Mouse (Mus musculus) embryonic facial prominence, embryonic 10.5 days (tissue): Measurements from ENCODE around the gene Gm7137. TPM values are rescaled to one million over a fixed set of nuclear protein-coding genes. Genes with fewer than 3 reads are reported as not detected.
"Not testable (repeated sequence)": the region's sequence is repeated elsewhere in the genome, so short reads cannot be mapped to it uniquely, and the experiment has no call there.

Experiments used
- DNase-seq: peaks from one replicate; pipeline ENCODE4 v3.0.0-alpha.2; 2017; ENCODE audit warnings: low spot score
- H3K27ac ChIP-seq: fragments of 300-500 bp; sonication (generic); replicated peaks from 2 replicates; pipeline ENCODE4 v1.5.1; 2016; ENCODE audit warnings: mild to moderate bottlenecking
- H3K27me3 ChIP-seq: fragments of 300-500 bp; sonication (generic); replicated peaks from 2 replicates; pipeline ENCODE4 v1.6.1; 2016; ENCODE audit warnings: low read depth, mild to moderate bottlenecking; ENCODE audit not compliant: poor library complexity, severe bottlenecking
- H3K36me3 ChIP-seq: fragments of 300-500 bp; sonication (generic); replicated peaks from 2 replicates; pipeline ENCODE4 v1.6.1; 2016; ENCODE audit warnings: mild to moderate bottlenecking, moderate library complexity
- H3K4me1 ChIP-seq: fragments of 300-500 bp; sonication (generic); 2 replicates; pipeline ENCODE4 v1.6.1; 2016
- H3K4me3 ChIP-seq: fragments of 300-500 bp; sonication (generic); 2 replicates; pipeline ENCODE4 v1.5.1; 2016; ENCODE audit warnings: mild to moderate bottlenecking, moderate library complexity
- H3K9me3 ChIP-seq: fragments of 300-500 bp; sonication (generic); 2 replicates; pipeline ENCODE4 v1.6.1; 2016; ENCODE audit warnings: mild to moderate bottlenecking
- WGBS: fragments of 180-500 bp; shearing (Covaris S2); methylation state at CpG from one replicate; pipeline ENCODE4 v1.1.7; 2016; 5-methylcytosine and 5-hydroxymethylcytosine counted together
- polyA plus RNA-seq: library from polyadenylated mRNA; unstranded; fragments of >200 nt; fragmentation: Nextera tagmentation; extraction: Ambion mirVana; gene quantifications from 2 replicates; pipeline ENCODE4 v1.2.1, GENCODE M21; 2016

Gm7137 gene
- polyA plus RNA-seq: not detected in 2 replicates

DNA sequence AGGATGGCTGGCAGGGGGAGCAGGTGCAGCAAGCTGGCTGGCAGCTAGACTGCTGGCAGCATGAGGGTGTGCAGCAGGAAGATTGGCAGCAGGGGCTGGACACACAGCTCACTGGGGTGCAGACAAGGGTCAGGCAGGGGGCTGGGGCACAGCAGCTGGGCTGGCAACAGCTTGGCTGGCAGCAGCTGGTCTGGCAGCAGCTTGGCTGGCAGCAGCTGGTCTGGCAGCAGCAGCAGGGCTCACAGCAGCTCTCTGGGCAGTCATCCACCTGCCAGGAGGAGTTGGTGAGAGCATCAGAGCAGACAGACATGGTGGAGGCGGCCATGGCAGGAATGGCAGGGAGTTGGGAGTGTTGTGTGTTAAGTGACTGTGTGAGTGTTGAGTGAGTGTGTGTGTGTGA lies at the start of gene Gm7137:
Gene Gm7137, minus strand, starts transcription at position 325 of the 400 bp plus-strand sequence.
- not testable (repeated sequence) for H3K4me3 ChIP-seq, H3K9me3 ChIP-seq, H3K4me1 ChIP-seq, H3K27me3 ChIP-seq, H3K27ac ChIP-seq, DNase-seq, H3K36me3 ChIP-seq
- 61% methylated on average over 1 of the region's 1 CpGs for WGBS

DNA sequence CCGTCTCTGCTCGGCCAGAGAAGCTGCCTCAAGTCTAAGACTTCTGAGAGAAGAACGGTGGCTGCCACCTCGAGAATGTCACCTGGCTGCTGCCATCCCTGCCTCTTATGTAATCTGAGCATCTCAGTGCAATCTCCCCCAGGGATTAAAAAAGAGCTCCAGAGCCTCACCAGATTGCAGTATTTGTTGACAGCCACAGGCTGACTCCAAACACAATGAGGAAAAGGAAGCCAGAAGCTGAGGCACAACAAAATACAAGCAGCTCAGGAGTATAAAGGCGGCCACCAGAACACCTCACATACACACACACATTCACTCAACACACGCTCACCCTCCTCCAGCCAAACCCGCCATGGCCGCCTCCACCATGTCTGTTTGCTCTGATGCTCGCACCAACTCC lies 47.6 kb upstream of the Gm7137 start, which contains the start of gene Krtap10-10:
Gene Krtap10-10, plus strand, starts transcription at position 301 of the 400 bp plus-strand sequence.
- DNase-seq: no peak
- no peaks in the 10 kb centered on the region for H3K9me3 ChIP-seq
- no peaks in the 10 kb centered on the region for H3K36me3 ChIP-seq
- H3K27me3 ChIP-seq: no peaks in the 10 kb centered on the region
- H3K27ac ChIP-seq: no peak within 1 kb of the TSS
- H3K4me3 ChIP-seq: no peak within 1 kb of the TSS
- H3K4me1 ChIP-seq: no peaks in the 10 kb centered on the region
- WGBS: 69% methylated on average over 9 of the region's 9 CpGs

DNA sequence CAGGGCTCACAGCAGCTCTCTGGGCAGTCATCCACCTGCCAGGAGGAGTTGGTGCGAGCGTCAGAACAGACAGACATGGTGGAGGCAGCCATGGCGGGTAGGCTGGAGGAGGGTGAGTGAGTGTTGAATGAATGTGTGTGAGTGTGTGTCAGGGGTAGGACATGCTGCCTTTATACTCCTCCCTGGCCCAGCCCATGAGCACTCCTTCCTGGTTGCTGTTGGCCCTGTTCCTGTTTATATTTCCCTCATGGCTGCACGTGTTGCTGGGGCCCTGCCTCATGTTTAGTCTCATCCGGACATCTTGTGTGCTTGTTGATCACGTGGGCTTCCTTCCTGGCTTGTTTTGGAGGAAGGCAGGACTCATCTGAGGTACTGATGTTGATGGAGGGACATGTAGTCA lies 39.0 kb upstream of the Gm7137 start, which contains the start of gene Krtap10-4:
Gene Krtap10-4, minus strand, starts transcription at position 145 of the 400 bp plus-strand sequence.
- Histone ChIP-seq H3K4me1 (no peaks in the 10 kb centered on the region), H3K27ac (no peak within 1 kb of the TSS), H3K27me3 (no peaks in the 10 kb centered on the region), H3K36me3 (no peaks in the 10 kb centered on the region), H3K9me3 (0 out of 2 replicates have a peak, but pooled peaks cover 2% of the 10 kb centered on the region), H3K4me3 (no peak within 1 kb of the TSS)
- no peak for DNase-seq
- 78% methylated on average over 6 of the region's 6 CpGs for WGBS

DNA sequence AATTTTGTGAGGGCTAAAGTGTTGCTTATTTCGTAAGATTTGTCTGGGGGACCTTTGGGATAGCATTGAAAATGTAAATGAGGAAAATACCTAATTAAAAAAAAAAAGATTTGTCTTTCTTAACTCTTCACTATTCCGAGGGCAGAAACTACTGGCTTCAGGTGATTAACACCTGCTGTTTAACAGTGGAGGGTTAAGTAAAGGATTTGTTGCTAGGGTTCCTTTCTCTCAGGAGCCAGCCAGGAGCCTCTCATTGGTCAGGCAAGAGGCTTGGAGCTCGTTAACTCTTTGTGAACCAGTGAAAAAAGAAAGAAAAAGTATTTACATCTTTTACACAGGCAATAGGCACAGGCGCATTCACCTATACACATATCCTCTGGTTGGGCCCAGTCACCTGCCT lies 31.2 kb upstream of the Gm7137 start:
- Histone ChIP-seq H3K4me3 (no peak overlapping the region), H3K27ac (no peak overlapping the region), H3K4me1 (no peaks in the 10 kb centered on the region), H3K9me3 (0 out of 2 replicates have a peak, but pooled peaks cover 2% of the 10 kb centered on the region), H3K27me3 (no peaks in the 10 kb centered on the region), H3K36me3 (no peaks in the 10 kb centered on the region)
- WGBS: 29% methylated on average over 4 of the region's 4 CpGs
- DNase-seq: no peak

DNA sequence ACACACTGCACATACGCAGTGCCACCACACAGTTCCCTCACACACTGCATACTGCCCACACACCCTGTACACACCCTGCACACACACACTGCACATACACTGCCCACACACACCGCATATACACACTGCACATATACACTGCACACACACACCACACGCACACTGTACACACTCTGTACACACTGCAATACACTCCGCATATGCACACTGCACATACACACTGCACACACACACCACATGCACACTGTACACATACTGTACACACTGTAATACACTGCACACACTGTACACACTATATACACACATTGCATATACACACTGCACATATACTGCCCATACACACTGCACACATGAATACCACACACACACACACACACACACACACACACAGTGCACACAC lies 30.5 kb upstream of the Gm7137 start:
- 0 out of 2 replicates have a peak, but pooled peaks cover 2% of the 10 kb centered on the region for H3K9me3 ChIP-seq
- no peak overlapping the region for H3K4me3 ChIP-seq
- H3K27ac ChIP-seq: no peak overlapping the region
- H3K27me3 ChIP-seq: no peaks in the 10 kb centered on the region
- no peaks in the 10 kb centered on the region for H3K4me1 ChIP-seq
- no peaks in the 10 kb centered on the region for H3K36me3 ChIP-seq
- DNase-seq: no peak
- WGBS: 93% methylated on average over 4 of the region's 4 CpGs

DNA sequence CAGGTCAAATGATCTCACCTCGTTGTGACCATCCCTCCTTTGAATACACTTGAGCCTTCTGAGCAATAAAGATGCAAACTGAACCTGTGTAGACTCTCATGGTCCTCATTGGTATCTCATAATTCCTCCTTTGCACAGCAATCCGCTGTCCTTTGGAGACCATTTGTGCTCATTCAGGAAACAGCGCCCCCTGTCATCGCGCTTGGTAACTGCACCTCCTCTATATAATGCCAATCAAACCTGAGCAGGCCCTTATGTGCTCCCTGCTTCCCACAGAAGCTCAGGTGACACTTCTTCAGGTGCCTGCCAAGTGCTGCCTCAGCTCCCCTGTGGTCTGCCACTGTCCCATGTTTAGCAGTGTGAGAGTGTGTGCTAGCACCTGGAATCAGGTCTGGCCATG lies 27.5 kb upstream of the Gm7137 start:
- Histone ChIP-seq H3K36me3 (no peaks in the 10 kb centered on the region), H3K4me1 (no peaks in the 10 kb centered on the region), H3K9me3 (no peaks in the 10 kb centered on the region), H3K27ac (no peak overlapping the region), H3K4me3 (no peak overlapping the region), H3K27me3 (no peaks in the 10 kb centered on the region)
- DNase-seq: peak; percentile 43
- 34% methylated on average over 5 of the region's 5 CpGs for WGBS

DNA sequence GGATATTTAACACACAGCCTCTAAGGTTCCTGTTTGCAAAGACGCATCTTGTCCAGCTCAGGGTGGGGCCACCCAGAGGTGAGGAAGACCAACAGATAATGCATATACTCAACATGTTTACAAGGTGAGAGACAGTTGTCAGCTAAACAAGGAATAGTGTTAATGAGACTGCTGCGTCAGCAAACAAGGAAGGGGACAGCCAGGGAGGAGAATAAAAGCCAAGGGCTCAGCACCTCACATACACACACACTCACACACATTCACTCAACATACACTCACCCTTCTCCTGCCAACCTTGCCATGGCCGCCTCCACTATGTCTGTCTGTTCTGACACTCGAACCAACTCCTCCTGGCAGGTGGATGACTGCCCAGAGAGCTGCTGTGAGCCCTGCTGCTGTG lies 26.4 kb upstream of the Gm7137 start, which contains the start of gene Gm2696:
Gene Gm2696, plus strand, starts transcription at position 301 of the 400 bp plus-strand sequence.
- 57% methylated on average over 4 of the region's 4 CpGs for WGBS
- Histone ChIP-seq H3K9me3 (no peaks in the 10 kb centered on the region), H3K4me3 (no peak within 1 kb of the TSS), H3K27me3 (no peaks in the 10 kb centered on the region), H3K4me1 (no peaks in the 10 kb centered on the region), H3K27ac (no peak within 1 kb of the TSS), H3K36me3 (no peaks in the 10 kb centered on the region)
- no peak for DNase-seq

DNA sequence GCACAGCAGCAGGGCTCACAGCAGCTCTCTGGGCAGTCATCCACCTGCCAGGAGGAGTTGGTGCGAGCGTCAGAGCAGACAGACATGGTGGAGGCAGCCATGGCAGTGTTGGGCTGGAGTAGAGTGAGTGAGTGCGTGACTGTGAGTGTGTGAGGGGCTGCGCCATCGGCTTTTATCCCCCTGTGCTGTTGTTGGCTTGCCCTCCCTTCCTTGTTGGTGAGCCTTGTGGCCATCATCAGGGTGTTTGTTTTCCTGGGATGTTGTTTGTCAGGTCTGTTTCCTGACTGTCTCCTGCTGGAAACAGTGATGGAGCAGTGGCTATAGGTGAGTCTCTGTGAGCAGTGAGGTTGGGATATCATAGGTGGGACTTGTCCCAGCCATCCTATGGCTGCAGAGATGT lies 23.7 kb upstream of the Gm7137 start, which contains the start of gene Gm9507:
Gene Gm9507, minus strand, starts transcription at position 101 of the 400 bp plus-strand sequence.
- no peaks in the 10 kb centered on the region for H3K27me3 ChIP-seq
- no peak within 1 kb of the TSS for H3K27ac ChIP-seq
- H3K4me1 ChIP-seq: no peaks in the 10 kb centered on the region
- H3K9me3 ChIP-seq: peaks cover 5% of the 10 kb centered on the region; the same call in 1 of the 2 replicates
- H3K36me3 ChIP-seq: no peaks in the 10 kb centered on the region
- WGBS: 85% methylated on average over 5 of the region's 5 CpGs
- H3K4me3 ChIP-seq: no peak within 1 kb of the TSS
- DNase-seq: no peak

DNA sequence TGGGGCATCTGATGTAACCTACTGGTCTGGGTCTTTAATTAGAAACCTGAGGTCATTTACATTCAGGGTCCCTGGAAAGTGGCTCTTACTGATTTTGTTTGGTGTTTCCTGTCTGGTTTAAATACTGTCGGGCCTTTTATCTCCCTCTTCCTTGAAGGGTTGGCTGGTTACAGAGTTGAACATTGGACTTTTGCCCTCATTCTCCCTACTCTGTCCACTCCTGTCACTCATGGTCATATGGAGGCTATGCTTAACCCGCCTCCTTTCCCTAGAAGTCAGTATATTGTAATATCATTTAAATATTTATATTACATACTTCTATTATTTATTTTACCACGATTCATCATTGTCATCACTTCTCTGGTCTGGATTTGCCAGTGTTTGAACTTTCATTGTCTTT lies 16.1 kb upstream of the Gm7137 start:
- no peaks in the 10 kb centered on the region for H3K27me3 ChIP-seq
- no peak overlapping the region for H3K27ac ChIP-seq
- H3K4me1 ChIP-seq: 0 out of 2 replicates have a peak, but pooled peaks cover 2% of the 10 kb centered on the region
- no peak overlapping the region for H3K4me3 ChIP-seq
- H3K36me3 ChIP-seq: no peaks in the 10 kb centered on the region
- 81% methylated on average over 3 of the region's 3 CpGs for WGBS
- peaks cover 4% of the 10 kb centered on the region; the same call in 1 of the 2 replicates for H3K9me3 ChIP-seq
- DNase-seq: no peak

DNA sequence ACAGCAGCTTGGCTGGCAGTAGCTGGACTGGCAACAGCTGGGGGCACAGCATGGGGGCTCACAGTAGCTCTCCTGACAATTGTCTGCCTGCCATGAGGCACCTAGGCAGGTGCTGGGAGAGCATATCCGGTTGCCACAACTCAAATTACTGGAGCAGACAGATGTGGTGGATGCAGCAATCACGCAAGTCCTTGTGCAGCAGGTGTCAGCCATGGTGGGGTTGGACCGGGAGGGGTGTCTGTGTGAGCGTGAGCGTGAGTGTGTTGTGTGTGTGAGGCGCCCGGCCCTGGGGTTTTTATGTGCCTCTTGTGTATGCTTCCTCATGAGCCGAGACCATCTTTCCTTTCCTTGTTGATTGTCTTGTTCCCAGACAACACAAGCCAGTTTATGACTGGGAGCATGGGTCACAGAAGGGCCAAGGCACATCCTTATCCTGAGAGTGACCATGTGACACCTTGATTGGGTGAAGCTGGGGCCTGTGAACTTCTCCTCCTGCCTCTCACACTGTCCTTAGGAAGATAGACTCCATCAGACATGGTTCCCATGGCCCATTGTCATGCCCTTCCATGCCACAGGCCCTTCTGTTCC lies 11.0 kb upstream of the Gm7137 start, which contains the start of gene Gm19668:
Gene Gm19668, minus strand, starts transcription at position 213 of the 588 bp plus-strand sequence.
- WGBS: 66% methylated on average over 8 of the region's 8 CpGs
- H3K4me3 ChIP-seq: no peak within 1 kb of the TSS
- no peaks in the 10 kb centered on the region for H3K36me3 ChIP-seq
- peaks cover 15% of the 10 kb centered on the region for H3K4me1 ChIP-seq
- no peak for DNase-seq
- H3K9me3 ChIP-seq: no peaks in the 10 kb centered on the region
- no peaks in the 10 kb centered on the region for H3K27me3 ChIP-seq
- H3K27ac ChIP-seq: no peak within 1 kb of the TSS

DNA sequence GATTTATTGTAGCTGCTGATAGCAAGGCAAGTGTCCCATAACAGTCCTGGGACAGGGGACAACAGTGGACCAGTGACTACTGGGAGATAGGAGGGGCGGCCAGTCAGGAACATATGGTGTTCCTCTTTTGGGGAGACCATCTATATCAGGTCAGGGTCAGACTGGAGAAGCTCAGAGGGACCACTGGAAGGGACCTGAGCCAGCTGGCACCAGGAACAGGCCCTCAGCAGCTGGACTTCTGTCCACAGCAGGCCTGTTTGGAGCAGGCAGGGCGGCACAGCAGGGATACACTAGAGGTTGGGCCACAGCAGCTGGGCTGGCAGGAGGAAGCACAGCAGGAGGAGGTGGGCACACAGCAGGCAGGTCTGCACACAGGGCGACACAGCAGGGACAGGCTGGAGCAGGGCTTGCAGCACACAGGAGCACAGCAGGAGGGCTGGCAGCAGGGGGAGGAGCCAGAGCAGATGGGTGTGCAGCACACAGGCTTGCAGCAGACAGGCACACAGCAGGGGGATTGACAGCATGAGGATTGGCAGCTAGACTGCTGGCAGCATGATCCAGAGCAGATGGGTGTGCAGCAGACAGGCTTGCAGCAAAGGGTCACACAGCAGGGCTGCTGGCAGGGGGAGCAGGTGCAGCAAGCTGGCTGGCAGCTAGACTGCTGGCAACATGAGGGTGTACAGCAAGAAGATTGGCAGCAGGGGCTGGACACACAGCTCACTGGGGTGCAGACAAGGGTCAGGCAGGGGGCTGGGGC lies 10.3 kb upstream of the Gm7137 start:
- H3K27ac ChIP-seq, H3K27me3 ChIP-seq, H3K36me3 ChIP-seq, H3K4me3 ChIP-seq, H3K9me3 ChIP-seq, DNase-seq: not testable (repeated sequence)
- 28% methylated on average over 3 of the region's 3 CpGs for WGBS
- peaks cover 22% of the 10 kb centered on the region for H3K4me1 ChIP-seq

DNA sequence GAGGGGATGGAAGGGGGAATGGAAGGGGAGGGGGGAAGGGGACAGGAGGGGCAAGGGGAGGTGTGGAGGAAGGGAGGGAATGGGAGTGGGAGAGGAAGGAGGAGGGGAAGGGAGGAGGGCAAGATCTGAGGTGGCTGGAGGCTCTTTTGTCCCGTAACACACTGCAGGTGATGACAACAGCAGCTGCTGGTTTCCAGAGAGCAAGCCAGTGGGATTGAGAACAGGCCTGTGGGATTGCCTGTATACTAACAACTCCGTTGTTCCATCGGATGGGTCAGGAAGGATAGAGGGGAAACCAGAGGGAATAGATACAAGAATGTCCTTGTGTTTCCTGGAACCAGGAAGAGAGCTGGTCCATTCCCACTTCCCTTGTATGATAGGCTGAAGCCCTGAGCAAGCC lies 9.7 kb upstream of the Gm7137 start:
- no peaks in the 10 kb centered on the region for H3K27me3 ChIP-seq
- 10% methylated on average over 3 of the region's 3 CpGs for WGBS
- no peak for DNase-seq
- peaks cover 23% of the 10 kb centered on the region for H3K4me1 ChIP-seq
- H3K36me3 ChIP-seq: no peaks in the 10 kb centered on the region
- no peaks in the 10 kb centered on the region for H3K9me3 ChIP-seq
- no peak overlapping the region for H3K27ac ChIP-seq
- H3K4me3 ChIP-seq: no peak overlapping the region

DNA sequence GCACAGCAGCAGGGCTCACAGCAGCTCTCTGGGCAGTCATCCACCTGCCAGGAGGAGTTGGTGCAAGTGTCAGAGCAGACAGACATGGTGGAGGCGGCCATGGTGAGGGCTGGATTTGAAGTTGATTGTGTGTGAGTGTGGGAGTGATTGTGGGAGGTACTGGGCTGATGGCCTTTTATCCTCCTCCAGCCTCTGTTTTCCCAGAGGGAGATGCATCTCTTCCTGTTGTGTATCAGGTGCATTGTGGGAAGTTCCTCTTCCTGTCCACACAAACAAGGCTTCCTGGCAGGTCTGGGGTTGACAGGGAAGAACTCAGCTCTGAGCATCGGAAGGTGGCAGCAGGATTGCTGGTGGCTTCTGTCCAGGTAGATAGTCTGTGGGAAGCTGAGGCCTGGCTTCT lies 7.0 kb upstream of the Gm7137 start, which contains the start of gene Gm9639:
Gene Gm9639, minus strand, starts transcription at position 101 of the 400 bp plus-strand sequence.
- no peak within 1 kb of the TSS for H3K27ac ChIP-seq
- no peak for DNase-seq
- H3K27me3 ChIP-seq: no peaks in the 10 kb centered on the region
- H3K36me3 ChIP-seq: no peaks in the 10 kb centered on the region
- H3K4me3 ChIP-seq: no peak within 1 kb of the TSS
- peaks cover 23% of the 10 kb centered on the region for H3K4me1 ChIP-seq
- 53% methylated on average over 2 of the region's 2 CpGs for WGBS
- no peaks in the 10 kb centered on the region for H3K9me3 ChIP-seq
